Mouse (Mus musculus) CD4-positive naive resting alpha-beta T cell, adult 76 days (primary cell): Measurements from ENCODE around the gene Klf6. TPM values are rescaled to one million over a fixed set of nuclear protein-coding genes. Genes with fewer than 3 reads are reported as not detected.

Experiments
- total RNA-seq: library from RNA; stranded (reverse); gene quantifications from one replicate; pipeline ENCODE4 v1.2.4, GENCODE M21; 2023

The Klf6 gene
- total RNA-seq: 1,253 TPM

DNA sequence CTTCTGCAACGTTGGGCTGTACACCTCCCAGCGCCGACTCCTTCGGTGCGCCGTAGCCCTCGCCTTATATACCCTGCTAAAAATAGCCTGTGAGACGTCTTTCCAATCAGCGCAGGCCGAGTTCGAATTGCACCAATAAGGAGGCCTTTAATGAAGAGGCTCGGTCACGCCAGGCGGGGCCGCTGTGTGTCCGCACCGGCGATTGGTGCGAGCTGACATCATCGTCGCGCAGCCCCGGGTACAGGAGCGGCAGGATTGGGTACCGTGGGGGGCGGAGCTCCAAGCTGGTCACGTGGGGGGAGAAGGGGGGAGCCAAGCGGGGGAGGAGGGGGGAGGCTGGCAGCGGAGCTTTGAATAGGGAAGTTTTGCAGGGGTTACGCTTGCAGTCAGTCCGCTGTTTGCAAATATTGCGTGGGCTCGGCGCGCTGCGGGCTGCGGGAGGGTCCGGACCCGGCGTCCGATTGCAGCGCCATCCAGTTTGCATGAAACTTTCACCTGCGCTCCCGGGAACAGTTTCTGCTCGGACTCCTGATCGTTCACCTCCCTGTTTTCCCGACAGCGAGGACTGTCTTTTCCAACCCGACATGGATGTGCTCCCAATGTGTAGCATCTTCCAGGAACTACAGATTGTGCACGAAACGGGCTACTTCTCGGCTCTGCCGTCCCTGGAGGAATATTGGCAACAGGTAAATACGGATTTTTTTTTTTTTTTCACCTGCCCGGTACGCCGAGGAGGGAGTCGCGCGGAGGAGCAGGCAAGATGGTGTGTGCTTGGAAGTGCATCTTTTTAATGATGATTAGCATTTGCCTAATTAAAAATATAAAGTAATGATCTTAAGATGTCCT is at the start of gene Klf6:
Klf6 (plus strand) TSS at position 326 of the 846 bp plus-strand sequence.

